Mouse (Mus musculus) T-helper 17 cell (primary cell): Measurements from ENCODE around the gene Ndufaf1.

Experiments used
- in situ Hi-C, 2 experiments: fragments of 300-600 bp; cut with MboI, MseI; formaldehyde crosslinking; loops; 1 replicate in 1 of 2; 2 replicates in 1 of 2; pipeline ENCODE4 v1.15.1; 2025; ENCODE audit warnings: high pct_unique_total_duplicates in 2 of 2

The Ndufaf1 gene

DNA sequence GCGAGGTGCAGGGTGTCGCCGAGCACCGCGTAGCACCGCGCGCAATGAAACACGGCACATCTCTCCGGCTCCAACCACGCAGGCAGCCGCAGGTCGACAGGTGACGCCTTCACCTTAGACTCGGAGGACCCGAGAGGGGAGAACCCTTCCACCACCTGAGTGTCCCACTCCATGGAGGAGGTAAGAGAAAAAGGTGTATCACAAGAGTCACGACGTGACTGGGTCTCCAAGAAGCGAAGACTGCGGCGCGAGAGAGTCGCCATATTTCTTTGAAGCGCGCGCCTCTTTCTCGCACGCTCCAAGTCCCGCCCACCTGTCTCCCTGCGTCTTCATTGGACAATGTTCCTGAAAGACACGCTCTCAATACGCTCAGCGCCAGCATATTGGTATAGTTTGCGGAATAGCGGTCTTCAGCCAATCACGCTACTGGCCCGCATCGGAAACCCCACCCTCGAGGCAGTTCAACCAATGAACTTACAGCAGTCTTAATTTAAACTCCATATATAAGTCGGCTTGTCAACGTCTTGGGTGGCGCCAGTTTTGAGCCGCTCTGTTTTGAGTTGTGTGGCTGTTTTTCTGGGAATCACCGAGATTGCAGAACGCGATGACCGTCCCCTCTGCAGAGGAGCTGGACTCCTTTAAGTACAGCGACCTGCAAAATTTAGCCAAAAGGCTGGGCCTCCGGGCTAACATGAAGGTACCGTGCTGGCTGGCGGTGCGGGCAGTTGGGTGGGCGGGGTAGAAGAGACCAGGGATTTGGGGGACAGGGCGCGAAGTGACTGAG, 44.2 kb downstream of the Ndufaf1 start, which contains the start of the genes Nusap1 and Oip5:
Gene Nusap1, plus strand, starts transcription at position 100 of the 784 bp plus-strand sequence.
Gene Oip5, minus strand, starts transcription at position 271 of the 784 bp plus-strand sequence.
- in situ Hi-C loops: no loop called here

DNA sequence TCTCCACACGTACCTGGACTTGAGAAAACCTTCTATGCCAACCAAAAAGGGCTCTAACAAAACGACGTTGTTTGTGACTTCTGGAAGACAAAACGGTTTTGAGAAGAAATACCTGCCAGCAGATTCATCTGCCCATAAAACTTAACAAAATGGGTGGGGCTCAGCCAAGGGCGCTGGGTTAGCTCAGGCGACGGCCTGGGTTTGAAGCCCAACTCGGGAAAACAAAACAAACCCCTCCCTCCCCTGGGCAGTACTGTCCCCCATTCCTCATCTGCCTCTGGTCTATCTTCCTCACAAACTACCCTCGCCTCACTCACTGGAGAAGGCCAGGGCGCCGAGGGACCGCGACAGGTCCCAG, 44.8 kb downstream of the Ndufaf1 start:
- in situ Hi-C loops: no loop called here

DNA sequence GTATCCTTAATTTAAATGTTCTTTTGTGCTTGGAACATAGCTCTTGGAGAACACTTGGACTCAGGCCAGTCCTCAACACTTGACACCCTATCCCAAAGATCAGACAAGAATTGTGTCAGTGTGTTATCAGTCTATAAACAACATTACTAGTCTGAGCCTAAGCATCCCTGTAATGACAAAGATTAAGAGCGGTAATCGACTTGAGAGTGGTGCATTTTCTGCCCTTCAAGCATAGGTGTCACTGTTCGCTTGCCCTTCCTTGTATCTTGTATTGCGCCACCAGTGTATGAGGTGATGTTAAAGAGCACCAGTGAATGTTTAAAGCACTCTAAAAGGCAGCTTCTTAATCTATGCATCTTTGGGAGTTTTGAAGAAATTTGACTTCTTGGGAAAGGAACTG, 55.6 kb downstream of the Ndufaf1 start:
- in situ Hi-C loops: no loop called here
